Mouse (Mus musculus): Measurements from ENCODE around the gene Adgrb3. TPM values are rescaled to one million over a fixed set of nuclear protein-coding genes. Genes with fewer than 3 reads are reported as not detected.

Adgrb3 gene
- polyA plus RNA-seq, 1 experiment from 2014 or later, result 0.62 TPM

DNA sequence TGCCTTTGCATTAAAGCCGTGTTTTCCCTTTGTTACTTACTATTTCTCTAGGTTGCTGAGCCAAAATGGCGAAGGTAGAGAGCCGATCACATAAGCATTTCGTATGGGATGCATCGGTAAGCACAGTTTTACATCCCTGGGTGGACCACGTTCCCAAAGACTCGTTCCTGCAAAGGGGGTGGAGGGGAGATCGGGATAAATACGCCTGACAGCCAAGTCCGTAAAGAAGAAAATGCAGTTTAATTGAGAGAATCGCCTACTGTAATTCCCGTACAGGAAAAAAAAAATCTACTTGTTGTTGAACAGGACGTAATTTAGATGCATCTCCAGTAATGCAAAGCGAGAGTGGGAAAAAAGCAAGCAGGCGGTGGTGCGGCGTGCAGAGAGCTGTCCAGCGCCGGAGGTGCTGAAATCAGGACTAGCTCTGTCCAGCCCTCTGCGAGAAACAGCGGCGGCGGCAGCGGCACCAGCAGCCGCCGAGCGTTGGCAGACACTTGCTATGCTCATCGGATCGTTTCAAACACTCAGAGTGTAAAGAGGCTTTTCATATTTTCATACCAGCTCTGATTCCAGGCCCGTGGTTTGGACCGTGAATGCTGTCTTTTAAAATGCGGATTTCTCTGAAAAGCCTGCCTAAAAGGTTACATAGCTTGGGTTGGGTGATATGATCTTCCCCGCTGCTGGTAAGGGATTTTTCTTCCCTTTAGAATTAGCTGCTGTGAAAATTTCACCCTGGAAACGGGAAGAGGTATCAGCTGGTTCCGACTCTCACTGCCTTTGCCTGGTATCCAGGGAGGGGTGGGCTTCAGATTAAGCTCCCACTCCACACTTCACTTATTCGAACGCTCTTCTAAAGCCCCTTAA lies 600.9 kb downstream of the Adgrb3 start:
- no peaks in the 10 kb centered on the region for H3K27me3 ChIP-seq (ENCODE audit: control insufficient read depth, insufficient read depth, low read length)
- H3K9ac ChIP-seq (ENCODE audit: low read depth, low read length), result no peak overlapping the region; the same call in 1 of the 2 replicates
- no peaks in the 10 kb centered on the region for H3K9me3 ChIP-seq (ENCODE audit: control insufficient read depth, low read length)
- peak; percentile 96 for ATAC-seq (ENCODE audit: low FRiP score, low TSS enrichment)
- peak overlapping the region; percentile 38 for H3K4me2 ChIP-seq (replicated peaks; ENCODE audit: low read depth, low read length)
- no peak overlapping the region for H3K4me3 ChIP-seq (ENCODE audit: low read length)
- WGBS, result 5% methylated on average over 37 of the region's 37 CpGs
- no peak overlapping the region for H3K27ac ChIP-seq (ENCODE audit: low read depth, low read length)
- no peaks in the 10 kb centered on the region for H3K36me3 ChIP-seq (ENCODE audit: control insufficient read depth, insufficient read depth, low read length)
- H3K4me1 ChIP-seq (ENCODE audit: control insufficient read depth, insufficient read depth, low read length), result no peaks in the 10 kb centered on the region

DNA sequence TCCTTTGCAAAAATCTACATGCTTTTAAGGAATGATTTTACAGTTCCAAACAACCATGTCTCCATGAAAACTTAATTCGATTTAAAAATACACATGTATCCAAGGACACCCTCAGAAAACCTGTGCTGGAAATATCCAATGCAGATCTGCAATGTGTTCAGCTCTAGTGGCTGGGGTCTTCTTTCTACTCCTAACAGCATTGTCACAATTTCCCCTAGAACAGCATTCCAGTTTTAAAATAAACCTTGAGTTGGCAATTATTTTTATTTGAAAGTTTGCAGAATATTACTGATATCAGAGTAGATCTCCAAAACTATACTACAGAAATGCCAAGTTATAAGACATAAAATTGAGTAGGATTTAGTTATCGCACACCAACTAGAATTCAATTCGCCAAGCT lies 601.6 kb downstream of the Adgrb3 start:
- no peak overlapping the region for H3K27ac ChIP-seq (ENCODE audit: low read depth, low read length)
- no peak overlapping the region for H3K4me3 ChIP-seq (ENCODE audit: low read length)
- no peak overlapping the region; the same call in 1 of the 2 replicates for H3K9ac ChIP-seq (ENCODE audit: low read depth, low read length)
- H3K36me3 ChIP-seq (ENCODE audit: control insufficient read depth, insufficient read depth, low read length), result no peaks in the 10 kb centered on the region
- ATAC-seq (ENCODE audit: low FRiP score, low TSS enrichment), result no peak
- H3K4me2 ChIP-seq (replicated peaks; ENCODE audit: low read depth, low read length), result peak overlapping the region; percentile 38
- no peaks in the 10 kb centered on the region for H3K27me3 ChIP-seq (ENCODE audit: control insufficient read depth, insufficient read depth, low read length)
- H3K4me1 ChIP-seq (ENCODE audit: control insufficient read depth, insufficient read depth, low read length), result no peaks in the 10 kb centered on the region
- H3K9me3 ChIP-seq (ENCODE audit: control insufficient read depth, low read length), result no peaks in the 10 kb centered on the region
- 55% methylated on average over 3 of the region's 3 CpGs for WGBS

GRCm38 (mm10) chr1:25204636-25205035 lies 624.9 kb downstream of the Adgrb3 start:
- no peak for ATAC-seq (ENCODE audit: low FRiP score, low TSS enrichment)
- Histone ChIP-seq H3K27ac (ENCODE audit: low read depth, low read length) (no peak overlapping the region), H3K4me3 (ENCODE audit: low read length) (no peak overlapping the region), H3K9ac (ENCODE audit: low read depth, low read length) (no peak overlapping the region), H3K27me3 (ENCODE audit: control insufficient read depth, insufficient read depth, low read length) (no peaks in the 10 kb centered on the region), H3K9me3 (ENCODE audit: control insufficient read depth, low read length) (no peaks in the 10 kb centered on the region), H3K4me2 (replicated peaks; ENCODE audit: low read depth, low read length) (no peak overlapping the region), H3K36me3 (ENCODE audit: control insufficient read depth, insufficient read depth, low read length) (no peaks in the 10 kb centered on the region), H3K4me1 (ENCODE audit: control insufficient read depth, insufficient read depth, low read length) (no peaks in the 10 kb centered on the region)
- 66% methylated on average over 5 of the region's 5 CpGs for WGBS

DNA sequence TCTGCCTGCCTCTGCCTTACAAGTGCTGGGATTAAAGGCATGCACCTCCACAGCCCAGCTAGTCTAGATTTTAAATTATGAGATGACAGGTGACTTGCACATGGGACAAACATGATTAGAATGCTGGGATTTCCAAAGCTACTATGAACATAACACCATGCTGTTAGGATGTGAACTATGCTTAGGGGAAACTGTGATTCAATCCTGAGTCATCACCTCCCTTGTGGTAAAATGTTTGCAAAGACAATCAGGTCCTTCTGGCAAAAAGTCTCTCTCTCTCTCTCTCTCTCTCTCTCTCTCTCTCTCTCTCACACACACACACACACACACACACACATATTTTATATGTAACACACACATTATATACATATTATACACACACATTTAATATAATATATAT lies 630.1 kb downstream of the Adgrb3 start:
- no peaks in the 10 kb centered on the region for H3K9me3 ChIP-seq (ENCODE audit: control insufficient read depth, low read length)
- ATAC-seq (ENCODE audit: low FRiP score, low TSS enrichment), result no peak
- no peaks in the 10 kb centered on the region for H3K27me3 ChIP-seq (ENCODE audit: control insufficient read depth, insufficient read depth, low read length)
- no peak overlapping the region for H3K4me2 ChIP-seq (replicated peaks; ENCODE audit: low read depth, low read length)
- H3K4me3 ChIP-seq (ENCODE audit: low read length), result no peak overlapping the region
- H3K4me1 ChIP-seq (ENCODE audit: control insufficient read depth, insufficient read depth, low read length), result no peaks in the 10 kb centered on the region
- H3K9ac ChIP-seq (ENCODE audit: low read depth, low read length), result no peak overlapping the region
- H3K27ac ChIP-seq (ENCODE audit: low read depth, low read length), result no peak overlapping the region
- H3K36me3 ChIP-seq (ENCODE audit: control insufficient read depth, insufficient read depth, low read length), result no peaks in the 10 kb centered on the region

- Histone ChIP-seq H3K9me3 (ENCODE audit: control insufficient read depth, low read length) (no peaks in the 10 kb centered on the region), H3K4me1 (ENCODE audit: control insufficient read depth, insufficient read depth, low read length) (no peaks in the 10 kb centered on the region), H3K4me3 (ENCODE audit: low read length) (no peak overlapping the region), H3K27me3 (ENCODE audit: control insufficient read depth, insufficient read depth, low read length) (no peaks in the 10 kb centered on the region), H3K36me3 (ENCODE audit: control insufficient read depth, insufficient read depth, low read length) (no peaks in the 10 kb centered on the region), H3K9ac (ENCODE audit: low read depth, low read length) (no peak overlapping the region), H3K4me2 (replicated peaks; ENCODE audit: low read depth, low read length) (no peak overlapping the region), H3K27ac (ENCODE audit: low read depth, low read length) (no peak overlapping the region)
- ATAC-seq (ENCODE audit: low FRiP score, low TSS enrichment), result no peak
- 88% methylated on average over 11 of the region's 11 CpGs for WGBS
Measured at GRCm38 (mm10) chr1:25191986-25192385, 637.5 kb downstream of the Adgrb3 start.

- H3K27me3 ChIP-seq (ENCODE audit: control insufficient read depth, insufficient read depth, low read length), result no peaks in the 10 kb centered on the region
- no peak overlapping the region for H3K27ac ChIP-seq (ENCODE audit: low read depth, low read length)
- H3K9ac ChIP-seq (ENCODE audit: low read depth, low read length), result no peak overlapping the region
- H3K4me2 ChIP-seq (replicated peaks; ENCODE audit: low read depth, low read length), result no peak overlapping the region
- H3K4me3 ChIP-seq (ENCODE audit: low read length), result no peak overlapping the region
- no peaks in the 10 kb centered on the region for H3K9me3 ChIP-seq (ENCODE audit: control insufficient read depth, low read length)
- no peaks in the 10 kb centered on the region for H3K36me3 ChIP-seq (ENCODE audit: control insufficient read depth, insufficient read depth, low read length)
- WGBS, result 70% methylated on average over 9 of the region's 9 CpGs
- H3K4me1 ChIP-seq (ENCODE audit: control insufficient read depth, insufficient read depth, low read length), result no peaks in the 10 kb centered on the region
- ATAC-seq (ENCODE audit: low FRiP score, low TSS enrichment), result no peak
Measured at GRCm38 (mm10) chr1:25189261-25189660, 640.2 kb downstream of the Adgrb3 start.

DNA sequence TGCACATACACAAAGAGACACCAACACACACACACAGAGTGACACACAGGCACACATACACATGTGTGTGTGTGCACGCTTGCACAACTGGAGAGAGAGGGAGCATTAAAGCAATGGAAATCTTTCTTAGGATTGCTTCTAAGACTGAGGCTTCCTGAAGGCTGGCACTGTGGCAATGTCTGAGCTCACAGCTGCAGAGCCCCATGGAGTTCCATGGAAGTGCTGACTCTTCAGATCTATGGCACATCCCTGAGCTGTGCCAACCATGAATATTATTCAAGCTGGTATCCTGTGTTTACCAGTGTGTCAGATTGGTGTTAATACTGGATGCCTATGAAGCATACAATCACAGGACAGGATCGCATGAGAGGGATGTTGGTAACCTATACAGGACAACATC lies 643.6 kb downstream of the Adgrb3 start:
- WGBS, result 92% methylated on average over 2 of the region's 2 CpGs
- no peaks in the 10 kb centered on the region for H3K4me1 ChIP-seq (ENCODE audit: control insufficient read depth, insufficient read depth, low read length)
- H3K4me2 ChIP-seq (replicated peaks; ENCODE audit: low read depth, low read length), result no peak overlapping the region

GRCm38 (mm10) chr1:25181881-25182280 lies 647.6 kb downstream of the Adgrb3 start:
- 72% methylated on average over 2 of the region's 2 CpGs for WGBS

More for the DNA sequence above, 643.6 kb downstream of the Adgrb3 start:
- Histone ChIP-seq H3K9ac (ENCODE audit: low read depth, low read length) (no peak overlapping the region), H3K4me3 (ENCODE audit: low read length) (no peak overlapping the region), H3K27ac (ENCODE audit: low read depth, low read length) (no peak overlapping the region), H3K9me3 (ENCODE audit: control insufficient read depth, low read length) (no peaks in the 10 kb centered on the region), H3K36me3 (ENCODE audit: control insufficient read depth, insufficient read depth, low read length) (no peaks in the 10 kb centered on the region), H3K27me3 (ENCODE audit: control insufficient read depth, insufficient read depth, low read length) (no peaks in the 10 kb centered on the region)
- no peak for ATAC-seq (ENCODE audit: low FRiP score, low TSS enrichment)

DNA sequence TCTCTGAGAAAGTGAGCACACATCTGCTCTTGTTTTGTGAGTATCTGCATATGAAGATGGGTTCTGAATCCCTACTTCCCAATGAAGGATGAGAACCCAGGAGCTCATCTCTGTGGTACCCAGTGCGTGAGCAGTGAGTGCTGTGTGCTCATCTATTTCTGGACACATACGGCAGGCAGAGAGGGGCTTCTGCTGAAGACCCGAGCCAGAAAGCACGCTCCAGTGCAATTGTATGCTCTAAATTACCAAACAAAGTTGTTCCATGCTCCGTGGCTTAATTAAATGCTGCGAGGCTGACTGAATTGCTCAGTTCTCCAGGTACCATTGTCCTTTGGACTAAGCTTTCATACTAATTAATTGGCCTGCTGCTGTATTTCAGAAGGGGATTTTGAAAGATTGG lies 648.9 kb downstream of the Adgrb3 start:
- no peak for ATAC-seq (ENCODE audit: low FRiP score, low TSS enrichment)

More at GRCm38 (mm10) chr1:25181881-25182280, 647.6 kb downstream of the Adgrb3 start:
- Histone ChIP-seq H3K27me3 (ENCODE audit: control insufficient read depth, insufficient read depth, low read length) (no peaks in the 10 kb centered on the region), H3K27ac (ENCODE audit: low read depth, low read length) (no peak overlapping the region), H3K9me3 (ENCODE audit: control insufficient read depth, low read length) (no peaks in the 10 kb centered on the region), H3K4me2 (replicated peaks; ENCODE audit: low read depth, low read length) (no peak overlapping the region), H3K36me3 (ENCODE audit: control insufficient read depth, insufficient read depth, low read length) (no peaks in the 10 kb centered on the region), H3K4me1 (ENCODE audit: control insufficient read depth, insufficient read depth, low read length) (no peaks in the 10 kb centered on the region), H3K4me3 (ENCODE audit: low read length) (no peak overlapping the region), H3K9ac (ENCODE audit: low read depth, low read length) (no peak overlapping the region)
- no peak for ATAC-seq (ENCODE audit: low FRiP score, low TSS enrichment)

More for the DNA sequence above, 648.9 kb downstream of the Adgrb3 start:
- H3K27ac ChIP-seq (ENCODE audit: low read depth, low read length), result no peak overlapping the region
- no peak overlapping the region for H3K4me3 ChIP-seq (ENCODE audit: low read length)
- no peaks in the 10 kb centered on the region for H3K27me3 ChIP-seq (ENCODE audit: control insufficient read depth, insufficient read depth, low read length)
- H3K4me2 ChIP-seq (replicated peaks; ENCODE audit: low read depth, low read length), result no peak overlapping the region
- 73% methylated on average over 6 of the region's 6 CpGs for WGBS
- no peaks in the 10 kb centered on the region for H3K4me1 ChIP-seq (ENCODE audit: control insufficient read depth, insufficient read depth, low read length)
- H3K9me3 ChIP-seq (ENCODE audit: control insufficient read depth, low read length), result no peaks in the 10 kb centered on the region
- H3K36me3 ChIP-seq (ENCODE audit: control insufficient read depth, insufficient read depth, low read length), result no peaks in the 10 kb centered on the region
- no peak overlapping the region for H3K9ac ChIP-seq (ENCODE audit: low read depth, low read length)

Data from kidney, embryonic 14.5 days (tissue).